Mouse (Mus musculus) ZHBTc4 (cell line): ENCODE data around the gene Chrm3.
A peak's percentile ranks its signal among the peaks of the same experiment; 100 is the strongest.

ENCODE experiments used
- DNase-seq: peaks from one replicate; pipeline ENCODE4 v3.0.0-alpha.2; 2011; ENCODE audit warnings: low read depth, low spot score

Chrm3 gene

GRCm38 (mm10) chr13:10071165-10071564 lies 289.5 kb downstream of the Chrm3 start:
- peak; percentile 33 for DNase-seq

DNA sequence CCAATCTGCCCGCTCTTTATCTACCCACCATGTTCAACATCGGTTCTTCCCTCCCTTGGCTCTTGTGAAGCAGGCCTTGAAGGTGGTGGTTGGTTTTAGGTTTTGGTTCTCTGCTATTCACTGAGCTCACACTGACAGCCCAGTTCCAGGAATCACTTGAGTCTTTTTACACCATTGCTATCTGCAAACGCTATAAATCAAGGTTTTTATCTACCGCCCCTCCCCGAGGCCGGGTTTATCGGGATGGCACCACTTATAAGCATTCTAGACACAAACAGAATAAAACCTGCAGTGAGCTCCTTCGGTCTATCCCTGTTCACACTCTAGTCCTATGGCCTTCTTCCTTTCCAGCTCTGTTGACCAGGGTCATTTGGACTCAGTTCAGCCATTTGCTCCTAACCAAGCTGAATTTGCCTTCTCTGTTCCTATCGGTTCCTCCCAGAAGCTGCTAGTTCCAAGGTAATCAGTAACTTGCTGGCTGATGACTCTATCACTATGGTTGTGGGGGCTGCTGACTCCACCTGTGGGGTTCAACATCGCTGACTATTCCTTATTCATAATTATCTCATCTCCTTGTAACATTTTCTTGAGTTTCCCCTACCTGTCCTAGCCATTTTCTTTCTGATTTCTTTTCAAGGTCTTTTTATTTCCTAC lies 291.6 kb downstream of the Chrm3 start:
- no peak for DNase-seq

GRCm38 (mm10) chr13:10066829-10067618 lies 293.6 kb downstream of the Chrm3 start:
- no peak for DNase-seq

- DNase-seq: no peak
Measured at GRCm38 (mm10) chr13:10065776-10066175, 294.9 kb downstream of the Chrm3 start.

DNA sequence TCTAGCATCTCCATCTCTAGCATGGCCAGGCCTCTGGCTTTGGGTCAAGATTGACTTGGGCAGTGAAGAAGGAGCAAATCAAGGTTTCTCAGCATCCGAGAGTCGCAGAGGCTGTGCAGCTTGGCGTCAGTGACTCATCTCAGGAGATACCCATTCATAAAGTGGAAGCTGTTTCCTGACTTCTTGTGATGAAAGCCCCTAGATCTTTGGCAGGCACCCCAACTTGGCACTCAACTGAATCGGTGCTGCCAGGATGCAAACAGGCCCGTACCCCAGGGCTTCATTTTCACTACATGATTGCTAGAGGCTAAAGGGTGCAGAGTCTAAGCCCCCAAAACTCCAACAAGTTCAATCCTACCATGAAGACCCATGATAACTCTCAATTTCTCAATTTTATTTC lies 298.0 kb downstream of the Chrm3 start:
- DNase-seq: no peak

DNA sequence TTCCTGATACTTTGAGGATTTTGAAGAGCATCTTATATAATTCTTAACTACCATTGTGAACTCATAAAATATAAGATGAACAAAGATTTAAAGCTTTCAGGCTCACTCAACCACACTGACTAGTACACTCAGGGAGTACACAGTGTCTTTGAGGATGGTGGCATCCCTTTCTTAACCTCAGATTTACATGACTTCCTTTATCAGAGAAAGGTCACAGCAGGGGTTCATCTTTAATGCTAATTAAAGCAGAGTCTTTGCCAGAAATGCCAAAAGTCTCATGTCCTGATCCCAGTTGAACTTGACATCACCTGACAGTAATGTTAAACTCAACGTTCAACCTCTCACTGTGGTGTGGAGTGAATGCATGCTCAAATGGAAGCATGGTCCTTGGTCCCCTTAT lies 301.7 kb downstream of the Chrm3 start:
- peak; percentile 41 for DNase-seq

GRCm38 (mm10) chr13:10057644-10058198 lies 302.9 kb downstream of the Chrm3 start:
- no peak for DNase-seq

DNA sequence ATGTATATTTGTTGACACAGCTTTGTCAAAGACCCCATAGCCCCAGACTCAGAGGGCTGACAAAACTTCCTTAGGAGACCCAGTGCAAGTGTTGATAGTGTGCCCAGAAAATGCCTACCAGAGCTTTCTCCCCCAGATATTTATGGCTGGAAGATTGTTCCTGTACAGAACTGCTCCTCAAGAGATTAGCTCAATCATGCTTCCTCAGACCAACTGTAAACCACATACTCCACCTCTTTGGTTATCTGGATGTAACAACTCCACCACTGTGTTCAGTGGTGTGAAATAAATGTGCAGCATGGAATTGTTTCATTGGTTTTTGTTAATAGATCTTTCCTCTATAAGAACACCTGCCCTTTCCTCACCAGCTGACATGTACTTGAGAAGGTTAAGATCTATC lies 306.6 kb downstream of the Chrm3 start:
- DNase-seq: no peak

GRCm38 (mm10) chr13:10053301-10053889 lies 307.3 kb downstream of the Chrm3 start:
- DNase-seq: no peak

GRCm38 (mm10) chr13:10045651-10046350 lies 314.8 kb downstream of the Chrm3 start:
- no peak for DNase-seq

- no peak for DNase-seq
Measured at GRCm38 (mm10) chr13:10044084-10044483, 316.6 kb downstream of the Chrm3 start.

DNA sequence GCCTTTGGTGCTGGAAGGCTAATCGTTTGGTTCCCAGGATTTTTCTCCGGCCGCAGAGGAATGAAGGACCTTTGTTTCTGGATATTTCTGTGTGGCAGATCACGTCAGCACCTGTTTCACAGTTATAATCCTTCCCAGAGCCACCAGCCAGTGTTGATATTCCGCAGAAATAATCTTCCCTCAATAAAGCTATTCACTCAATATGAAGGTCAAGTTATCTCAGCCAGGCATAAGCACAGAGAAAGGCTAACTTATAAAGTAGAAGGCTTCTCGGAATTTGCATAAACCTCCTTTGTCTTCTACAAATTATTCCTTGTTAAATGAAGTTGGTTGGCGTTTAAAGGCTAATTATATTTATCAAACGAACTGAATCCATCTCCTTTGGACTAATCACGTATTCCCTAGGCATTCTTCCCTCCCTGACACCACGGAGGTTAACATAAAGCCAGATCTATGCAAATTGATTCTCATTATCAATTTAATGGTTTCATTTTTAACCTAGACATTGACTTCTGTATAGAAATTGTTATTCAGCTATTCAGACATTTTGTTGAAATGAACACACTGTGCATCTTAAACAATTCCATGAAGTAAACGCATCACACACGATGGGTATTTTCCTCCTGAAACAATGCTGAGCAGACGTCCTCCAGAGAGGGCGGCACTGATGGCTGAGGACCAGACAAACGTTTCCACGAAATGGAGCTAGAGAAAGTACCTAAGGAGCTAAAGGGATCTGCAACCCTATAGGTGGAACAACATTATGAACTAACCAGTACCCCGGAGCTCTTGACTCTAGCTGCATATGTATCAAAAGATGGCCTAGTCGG lies 326.9 kb downstream of the Chrm3 start:
- DNase-seq: no peak

- DNase-seq: peak; percentile 23
Measured at GRCm38 (mm10) chr13:10031547-10031946, 329.1 kb downstream of the Chrm3 start.

- DNase-seq: peak; percentile 59
Measured at GRCm38 (mm10) chr13:10029944-10030343, 330.7 kb downstream of the Chrm3 start.

DNA sequence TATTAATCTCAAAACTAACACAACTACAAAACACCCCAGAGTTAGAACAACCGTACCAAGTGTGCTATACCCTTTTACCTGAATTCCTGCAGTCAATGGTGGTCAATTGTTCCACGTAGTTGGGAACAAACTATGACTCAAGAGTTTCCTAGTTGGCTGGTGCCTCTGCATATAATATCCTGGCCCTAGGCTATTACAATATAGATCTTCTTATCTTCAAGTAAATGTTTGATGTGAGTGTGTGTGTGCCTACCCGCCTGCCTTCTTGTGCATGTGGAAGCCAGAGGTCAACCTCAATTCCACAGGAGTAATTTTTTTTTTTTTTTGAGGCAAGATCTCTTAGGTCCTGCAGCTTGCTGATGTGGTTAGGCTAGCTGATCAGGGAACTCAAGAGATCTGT lies 335.5 kb downstream of the Chrm3 start:
- DNase-seq: no peak

DNA sequence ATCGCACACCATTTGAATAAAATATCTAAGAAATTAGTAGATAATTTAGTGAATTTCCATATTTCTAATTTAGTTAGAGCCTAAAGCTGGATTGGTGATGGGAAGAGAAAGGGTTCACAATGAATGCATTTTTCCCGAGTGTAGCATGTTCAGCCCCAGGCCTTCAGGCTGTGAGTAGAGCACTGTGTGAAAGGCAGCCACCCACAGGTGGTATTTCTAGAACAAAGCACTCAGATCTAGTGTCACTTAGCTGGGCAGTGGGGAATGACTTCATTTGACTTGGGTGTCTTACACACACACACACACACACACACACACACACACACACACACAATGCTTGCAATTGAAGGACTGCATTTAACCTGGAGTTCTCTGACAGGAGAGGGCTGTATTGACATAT lies 337.5 kb downstream of the Chrm3 start:
- no peak for DNase-seq

- no peak for DNase-seq
Measured at GRCm38 (mm10) chr13:10019252-10019651, 341.4 kb downstream of the Chrm3 start.

DNA sequence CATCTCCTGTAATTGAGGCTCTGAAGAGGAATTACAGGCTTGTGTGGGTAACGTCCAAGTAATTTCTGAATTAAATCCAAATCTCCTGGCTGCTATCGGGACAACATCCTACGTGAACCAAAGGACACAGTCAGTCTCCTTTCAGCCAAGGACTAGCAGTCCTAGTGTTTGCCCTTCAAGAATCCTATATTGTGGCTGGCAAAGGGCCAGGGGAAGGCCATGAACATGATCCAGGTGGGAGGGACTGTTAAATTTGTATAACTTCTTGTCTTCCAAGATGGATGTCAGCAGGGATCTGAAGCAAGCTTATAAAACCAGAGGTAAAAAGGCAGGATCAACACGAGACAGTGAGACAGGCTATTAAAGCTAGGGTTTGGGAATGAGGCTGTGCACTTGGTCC lies 357.7 kb downstream of the Chrm3 start:
- no peak for DNase-seq

DNA sequence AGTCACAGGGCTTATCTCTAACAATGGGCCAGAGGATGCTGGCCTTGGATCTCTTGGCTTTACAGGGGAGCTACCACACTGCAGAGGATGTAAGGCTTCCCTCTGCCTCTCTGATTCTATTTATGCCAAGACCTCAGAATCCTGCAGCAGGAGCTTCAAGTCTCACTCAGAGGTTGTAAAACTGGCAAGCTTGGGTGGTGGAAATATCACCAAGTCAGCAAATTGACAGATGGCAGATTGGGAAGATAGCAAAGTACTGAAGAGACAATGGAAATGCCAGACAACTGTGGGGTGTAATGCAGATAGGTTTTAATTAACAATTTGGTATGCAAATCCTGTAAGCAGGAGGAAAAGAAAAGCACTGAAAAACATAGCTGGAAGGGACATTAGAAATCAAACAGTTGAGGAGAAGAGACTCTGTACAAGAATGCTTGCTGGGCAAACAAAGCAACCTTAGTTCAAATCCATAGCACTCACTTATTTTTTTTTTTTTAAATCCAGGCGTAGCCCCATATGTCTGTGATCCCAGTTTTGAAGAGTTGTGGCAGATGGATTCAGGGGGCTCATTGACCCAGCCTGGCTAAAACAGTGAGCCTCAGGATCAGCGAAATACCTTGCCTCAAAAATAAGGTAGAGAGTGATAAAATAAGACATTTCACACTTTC lies 362.9 kb downstream of the Chrm3 start:
- no peak for DNase-seq

GRCm38 (mm10) chr13:9995852-9996251 lies 364.8 kb downstream of the Chrm3 start:
- no peak for DNase-seq
